Mouse (Mus musculus) liver, postnatal 0 days (tissue): Measurements from ENCODE around the gene Rasgef1b.

ENCODE experiments used
- CTCF ChIP-seq: sonication (generic); IDR thresholded peaks from 2 replicates; pipeline ENCODE4 v1.5.1; 2016; ENCODE audit warnings: antibody characterized with exemption, low read depth
- EP300 ChIP-seq: IDR thresholded peaks from 2 replicates; pipeline ENCODE4 v1.6.1; 2016; ENCODE audit warnings: antibody characterized with exemption, low read depth, mild to moderate bottlenecking

- TF ChIP-seq CTCF: no peak
- TF ChIP-seq EP300: no peak
These were observed 451.3 kb downstream of the Rasgef1b start for GRCm38 (mm10) chr5:99277536-99277935.
